Mouse (Mus musculus): ENCODE measurements around the gene Hsd3b1. TPM values are rescaled to one million over a fixed set of nuclear protein-coding genes. Genes with fewer than 3 reads are reported as not detected.
"Not testable (repeated sequence)": the region's sequence is repeated elsewhere in the genome, so short reads cannot be mapped to it uniquely, and the experiment has no call there.

Hsd3b1 gene
- total RNA-seq (2015) (not detected in 2 replicates), total RNA-seq (2017) (not detected in 2 replicates)

DNA sequence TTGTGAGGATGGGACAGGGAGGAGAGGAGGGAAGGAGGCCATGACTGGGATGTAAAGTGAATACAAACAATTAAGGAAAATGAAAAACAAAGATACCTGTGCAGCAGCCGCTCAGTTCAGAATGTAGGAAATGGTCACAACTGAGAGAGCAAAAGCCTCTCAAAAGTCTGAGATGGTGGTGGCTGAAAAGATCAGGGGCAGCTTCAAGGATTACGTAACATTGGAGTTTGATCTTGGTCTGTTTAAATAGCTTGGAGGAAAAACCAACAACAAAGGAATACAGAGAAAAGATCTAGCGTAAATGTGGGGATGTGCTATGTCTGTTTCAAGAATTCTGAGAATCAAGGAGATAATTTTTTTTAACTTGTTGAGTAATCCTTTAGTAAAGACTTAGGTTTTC, at the start of gene Hsd3b1:
Hsd3b1 (minus strand) TSS at position 219 of the 400 bp plus-strand sequence.
- no peak for ATAC-seq (replicated peaks; ENCODE audit: poor library complexity)

DNA sequence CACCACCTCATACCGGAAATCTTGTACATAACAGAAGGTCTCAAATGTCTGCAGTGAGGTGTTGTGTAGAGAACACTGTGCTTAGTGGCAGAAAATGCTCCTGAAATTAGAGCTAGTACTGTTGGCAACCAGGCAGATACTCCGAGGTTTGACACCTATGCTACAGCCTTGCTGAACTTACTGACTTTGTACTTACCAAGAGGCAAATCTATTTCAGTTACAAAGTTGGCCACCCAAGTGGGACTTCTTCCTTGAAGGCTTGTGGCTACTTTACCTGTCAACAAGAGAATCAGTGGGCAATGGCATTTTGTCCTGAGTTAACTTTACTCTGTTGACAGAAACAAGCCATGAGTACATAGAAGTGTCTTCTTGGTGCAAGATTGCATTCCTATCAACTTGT, 38.0 kb upstream of the Hsd3b1 start:
- no peak for ATAC-seq (replicated peaks; ENCODE audit: poor library complexity)

DNA sequence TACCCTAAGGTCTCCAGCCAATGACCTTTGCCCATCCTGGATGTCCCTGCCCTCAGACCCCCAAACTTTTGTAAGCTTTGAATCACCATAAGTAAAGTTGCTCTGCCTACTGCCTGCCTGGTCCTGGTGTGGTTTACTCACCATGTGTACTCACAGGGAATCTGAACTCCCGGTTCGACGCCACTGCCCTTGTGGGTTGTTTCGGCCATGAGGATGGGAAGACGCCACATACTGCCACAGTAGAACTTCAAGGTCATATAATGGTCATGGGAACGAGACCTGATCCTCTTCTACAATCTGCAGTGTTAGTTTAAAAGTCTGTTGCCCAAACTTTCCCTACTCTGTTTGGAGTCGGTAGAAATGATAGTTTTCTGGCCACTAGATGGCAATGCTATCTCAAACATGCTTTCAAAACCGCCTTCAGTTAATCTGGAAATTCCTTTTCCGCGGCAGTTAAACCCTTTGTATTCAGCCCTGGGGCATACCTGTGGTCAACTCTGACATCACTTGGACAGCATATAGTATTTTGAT, 35.5 kb upstream of the Hsd3b1 start:
- 0 out of 2 replicates have a peak, but pooled peaks have one; percentile 26 for ATAC-seq (replicated peaks; ENCODE audit: poor library complexity)

GRCm38 (mm10) chr3:98893057-98893772, 33.6 kb upstream of the Hsd3b1 start, which contains the start of gene Hao2:
Gene Hao2, minus strand, starts transcription at chr3:98893239.
- ATAC-seq (replicated peaks; ENCODE audit: poor library complexity) = no peak

DNA sequence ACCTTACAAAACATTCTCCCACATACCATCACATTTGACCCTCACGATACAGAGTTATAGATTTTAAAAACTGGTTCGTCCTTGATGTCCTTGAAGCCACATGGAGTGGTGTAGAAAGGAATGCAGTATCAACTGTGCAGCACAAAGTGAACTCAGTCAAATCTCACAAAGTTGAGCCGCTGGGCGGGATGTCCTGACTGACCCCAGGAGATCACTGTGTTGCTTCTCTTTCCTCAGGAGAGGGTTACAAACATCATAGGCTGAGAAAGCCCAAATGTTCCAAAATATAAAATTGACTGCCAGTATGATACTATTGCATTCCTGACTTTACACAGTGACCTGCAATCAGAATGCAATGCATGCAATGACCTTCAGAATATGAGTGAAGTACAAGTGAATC, 30.8 kb upstream of the Hsd3b1 start:
- no peak for ATAC-seq (replicated peaks; ENCODE audit: poor library complexity)

- no peak for ATAC-seq (replicated peaks; ENCODE audit: poor library complexity)
Observed at GRCm38 (mm10) chr3:98888206-98888605, 28.6 kb upstream of the Hsd3b1 start.

DNA sequence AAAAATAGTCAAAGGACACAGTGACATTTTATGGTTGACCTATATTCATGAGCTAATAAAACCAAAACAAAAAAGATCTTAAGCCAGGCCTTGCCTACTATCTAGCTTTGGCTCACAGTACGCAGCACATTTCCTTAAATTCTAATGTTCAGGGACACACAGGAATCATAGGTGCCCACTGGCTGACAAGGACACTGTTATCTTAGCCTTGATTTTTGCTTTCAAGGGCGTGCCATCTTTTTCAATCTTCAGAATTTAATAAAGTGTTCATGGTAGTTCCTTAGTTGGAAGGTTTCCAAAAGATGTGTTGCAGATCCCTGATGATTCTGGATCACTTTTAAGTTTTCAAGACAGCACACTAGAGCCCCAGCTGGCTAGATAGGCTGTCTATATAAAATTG, 21.2 kb upstream of the Hsd3b1 start:
- no peak for ATAC-seq (replicated peaks; ENCODE audit: poor library complexity)

- no peak for ATAC-seq (replicated peaks; ENCODE audit: poor library complexity)
Observed at GRCm38 (mm10) chr3:98880216-98880615, 20.6 kb upstream of the Hsd3b1 start.

- ATAC-seq (replicated peaks; ENCODE audit: poor library complexity) = no peak
Observed at GRCm38 (mm10) chr3:98868219-98868618, 8.6 kb upstream of the Hsd3b1 start.

- ATAC-seq (replicated peaks; ENCODE audit: poor library complexity) = no peak
Observed at GRCm38 (mm10) chr3:98862800-98863199, 3.2 kb upstream of the Hsd3b1 start.

DNA sequence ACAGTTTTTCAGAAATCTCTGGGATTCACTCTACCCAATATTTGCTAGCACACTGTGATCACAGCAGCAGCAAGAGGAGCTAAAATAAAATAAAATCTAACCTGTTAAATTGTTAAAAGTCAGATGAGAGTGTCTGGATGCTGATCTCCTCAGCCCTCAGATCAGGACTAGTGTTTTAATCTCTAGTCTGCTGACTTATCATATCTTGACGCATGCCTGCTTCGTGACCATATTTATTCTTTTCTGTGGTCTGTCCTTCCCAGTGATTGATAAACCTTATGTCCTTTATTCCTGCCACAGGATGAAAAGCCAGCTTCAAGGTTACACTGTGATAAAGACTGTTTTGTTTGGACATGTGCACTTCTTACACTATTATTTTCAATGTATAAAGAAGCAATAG, 1.5 kb downstream of the Hsd3b1 start:
- ATAC-seq (replicated peaks; ENCODE audit: poor library complexity) = no peak

DNA sequence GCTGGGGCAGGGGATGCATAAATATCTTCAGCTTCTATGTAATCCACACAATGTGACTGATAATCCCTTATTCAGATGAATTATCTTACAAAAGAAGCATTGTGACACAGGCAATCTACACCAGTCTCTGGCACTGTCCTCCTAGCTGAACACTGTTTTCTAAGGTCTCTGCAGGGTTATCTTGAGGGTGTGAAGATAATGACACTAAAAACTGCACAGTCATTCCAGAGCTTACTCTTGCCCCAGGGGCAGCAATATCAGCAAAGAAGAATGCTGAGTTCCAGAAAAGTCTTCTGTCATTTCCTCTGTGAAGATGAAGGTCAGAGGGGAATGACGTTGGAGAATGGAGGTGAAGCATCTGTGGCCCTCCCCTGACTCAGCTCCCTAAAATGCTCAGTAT, 2.7 kb downstream of the Hsd3b1 start:
- ATAC-seq (replicated peaks; ENCODE audit: poor library complexity) = no peak

DNA sequence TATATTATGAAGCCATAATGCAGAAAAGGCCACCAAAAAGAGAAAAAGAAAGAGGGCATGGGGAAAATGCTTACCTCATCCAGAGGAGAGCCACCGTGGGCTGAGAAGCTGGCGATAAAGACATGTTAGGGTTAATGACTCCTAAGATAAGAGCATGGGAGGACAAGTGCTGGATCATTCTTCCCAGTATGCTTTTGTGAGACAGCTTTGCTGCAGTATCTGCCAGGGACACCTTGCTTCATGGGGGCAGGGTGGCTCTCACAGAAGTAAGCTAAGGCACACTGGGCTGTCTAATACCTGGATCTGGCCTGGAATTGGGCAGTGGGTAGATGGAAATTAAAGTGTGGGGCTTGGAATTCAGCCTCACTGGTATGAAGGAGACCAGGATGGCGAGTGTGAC, 4.4 kb downstream of the Hsd3b1 start:
- ATAC-seq (replicated peaks; ENCODE audit: poor library complexity) = no peak

DNA sequence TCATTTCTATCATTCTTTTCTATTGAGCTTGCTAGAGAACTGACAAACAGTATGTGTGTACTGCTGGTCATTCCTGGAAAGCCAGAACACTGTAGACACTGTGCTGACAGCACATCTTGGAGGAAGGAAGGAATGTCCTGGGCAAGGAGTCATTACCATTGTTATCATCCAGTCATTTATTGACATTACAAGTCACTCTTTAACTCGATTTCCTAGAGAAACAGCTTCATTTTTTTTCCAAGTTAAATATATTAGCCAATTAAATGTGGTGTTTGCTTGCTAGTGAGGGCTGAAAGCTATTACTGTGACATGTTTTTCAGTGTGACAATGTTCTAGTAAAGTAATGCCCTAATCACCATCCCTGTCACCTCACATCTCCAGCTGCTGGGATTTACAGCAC, 5.9 kb downstream of the Hsd3b1 start:
- no peak for ATAC-seq (replicated peaks; ENCODE audit: poor library complexity)

DNA sequence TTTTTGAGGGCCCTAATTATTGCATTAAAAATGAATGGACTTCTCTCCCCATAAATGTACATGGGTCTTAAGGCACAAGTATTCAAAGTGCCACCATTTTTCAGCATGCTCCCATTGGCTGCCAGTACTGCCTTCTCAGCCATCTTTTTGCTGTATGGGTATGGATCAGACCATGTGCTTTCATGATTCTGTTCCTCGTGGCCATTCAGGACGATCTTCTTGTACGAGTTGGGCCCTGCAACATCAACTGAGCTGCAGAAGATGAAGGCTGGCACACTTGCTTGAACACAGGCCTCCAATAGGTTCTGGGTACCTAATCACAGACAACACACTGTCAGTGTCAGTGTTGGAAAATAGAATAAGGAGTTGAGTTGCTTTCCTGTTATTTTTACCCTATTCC, 6.5 kb downstream of the Hsd3b1 start:
- ATAC-seq (replicated peaks; ENCODE audit: poor library complexity) = no peak

DNA sequence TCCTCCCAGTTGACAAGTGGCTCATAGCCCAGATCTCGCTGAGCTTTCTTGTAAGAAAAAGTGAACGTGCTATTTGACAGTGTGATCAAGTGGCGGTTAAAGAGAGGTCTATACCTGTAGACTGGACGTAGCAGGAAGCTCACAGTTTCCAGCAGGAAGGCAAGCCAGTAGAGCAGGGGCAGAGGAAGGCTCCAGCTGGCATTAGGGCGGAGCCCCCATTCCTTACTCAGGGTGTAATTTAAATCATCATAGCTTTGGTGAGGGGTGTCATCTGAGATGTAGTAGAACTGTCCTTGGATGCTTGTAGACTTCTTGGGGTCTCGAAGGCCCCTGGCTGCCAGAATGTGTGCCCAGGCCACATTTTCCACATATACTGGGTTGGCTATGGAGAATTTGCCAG, 7.0 kb downstream of the Hsd3b1 start:
- no peak for ATAC-seq (replicated peaks; ENCODE audit: poor library complexity)

DNA sequence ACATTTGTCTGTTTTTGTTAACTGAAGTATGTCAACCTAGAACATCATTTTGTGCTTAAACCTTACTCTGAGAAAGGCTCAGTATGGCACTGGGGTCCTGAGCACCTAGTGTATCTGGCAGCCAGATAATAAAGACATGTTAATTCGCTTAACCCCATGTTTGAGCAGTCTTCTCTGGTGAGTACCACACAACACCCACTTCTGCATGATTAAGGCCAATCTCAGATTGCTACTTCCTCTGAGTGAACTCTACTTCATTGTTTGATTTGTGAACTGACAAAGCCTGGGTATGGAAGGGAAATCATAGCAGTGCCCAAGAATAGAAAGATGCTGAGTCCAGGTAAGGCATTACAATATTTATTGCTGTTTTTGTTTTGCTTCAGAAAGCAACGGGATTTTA, 7.7 kb downstream of the Hsd3b1 start:
- no peak for ATAC-seq (replicated peaks; ENCODE audit: poor library complexity)

- ATAC-seq (replicated peaks; ENCODE audit: poor library complexity) = no peak
Observed at GRCm38 (mm10) chr3:98850262-98850661, 9.3 kb downstream of the Hsd3b1 start.

DNA sequence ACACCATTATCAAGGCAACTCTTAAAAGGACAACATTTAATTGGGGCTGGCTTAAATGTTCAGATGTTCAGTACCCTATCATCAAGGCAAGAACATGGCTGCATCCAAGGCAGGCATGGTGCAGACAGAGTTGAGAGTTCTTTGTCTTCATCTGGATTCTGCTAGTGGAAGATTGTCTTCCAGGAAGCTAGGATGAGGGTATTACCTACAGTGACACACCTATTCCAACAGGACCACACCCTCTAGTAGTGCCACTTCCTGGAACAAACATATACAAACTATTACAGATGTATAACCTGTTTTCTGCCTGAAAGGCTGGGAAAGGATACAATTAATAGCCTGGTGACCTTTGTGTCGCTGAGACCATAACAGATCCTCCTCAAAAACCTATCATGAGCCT, 10.7 kb downstream of the Hsd3b1 start:
- ATAC-seq (replicated peaks; ENCODE audit: poor library complexity) = no peak

DNA sequence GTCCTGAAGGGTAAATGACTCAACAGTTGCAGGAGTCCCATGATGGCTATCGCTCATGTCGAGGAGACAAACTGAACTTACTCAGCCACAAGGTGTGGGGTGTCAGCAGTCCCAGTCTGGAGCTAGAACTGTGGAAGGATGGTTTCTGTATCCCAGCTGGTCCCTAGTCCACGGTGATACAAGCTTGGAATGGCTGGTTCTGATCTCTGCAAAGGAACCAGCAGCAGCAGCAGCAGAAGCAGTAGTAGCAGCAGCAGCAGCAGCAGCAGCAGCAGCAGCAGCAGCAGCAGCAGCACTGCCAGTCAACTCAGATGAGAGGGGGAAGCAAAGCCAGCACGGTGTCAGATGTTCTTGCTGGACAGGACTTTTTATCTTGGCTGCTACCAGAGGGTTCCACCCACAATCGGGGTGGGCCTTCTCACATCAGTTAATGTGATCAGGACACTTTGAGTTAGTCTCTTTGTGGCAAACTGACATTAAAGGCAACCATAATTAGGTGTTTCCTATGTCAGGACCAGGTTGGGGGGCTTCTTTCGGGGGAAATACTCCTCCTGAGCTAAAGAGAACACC, 45.4 kb downstream of the Hsd3b1 start, which contains the start of gene Hsd3b6:
Hsd3b6 (minus strand) TSS at position 343 of the 570 bp plus-strand sequence.
- no peak for ATAC-seq (replicated peaks; ENCODE audit: poor library complexity)

- not testable (repeated sequence) for ATAC-seq (replicated peaks; ENCODE audit: poor library complexity)
Observed at GRCm38 (mm10) chr3:98812653-98813052, 46.9 kb downstream of the Hsd3b1 start.

- ATAC-seq (replicated peaks; ENCODE audit: poor library complexity) = not testable (repeated sequence)
Observed at GRCm38 (mm10) chr3:98805032-98805431, 54.6 kb downstream of the Hsd3b1 start.
